Mouse (Mus musculus): ENCODE data around the gene Smyd4. TPM values are rescaled to one million over a fixed set of nuclear protein-coding genes. Genes with fewer than 3 reads are reported as not detected.
A peak's percentile ranks its signal among the peaks of the same experiment; 100 is the strongest.

The Smyd4 gene
- total and polyA plus RNA-seq, 3 experiments = 9.6 to 12.8 TPM; not detected in 1

DNA sequence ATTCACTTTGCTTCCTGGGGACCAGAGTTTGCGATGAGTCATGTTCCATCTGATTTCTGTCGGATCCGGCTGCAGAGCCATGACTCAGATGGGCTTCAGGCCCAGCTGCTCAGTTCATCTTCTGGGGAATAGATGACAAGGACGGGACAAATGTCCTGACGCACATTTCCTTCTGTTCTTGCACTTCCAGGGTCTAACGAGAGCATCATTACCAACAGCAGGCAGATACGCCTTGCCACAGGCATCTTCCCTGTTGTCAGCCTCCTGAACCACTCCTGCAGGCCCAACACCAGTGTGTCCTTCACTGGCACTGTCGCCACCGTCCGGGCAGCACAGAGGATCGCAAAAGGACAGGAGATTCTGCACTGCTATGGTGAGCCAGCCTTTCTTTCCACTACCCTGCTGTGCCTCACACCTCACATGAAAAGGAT lies 51.2 kb downstream of the Smyd4 start:
- no peaks in the 10 kb centered on the region for H3K9me3 ChIP-seq (replicated peaks; ENCODE audit: insufficient read depth, low read length)
- H3K79me2 ChIP-seq (ENCODE audit: control insufficient read depth, insufficient read depth, low read length, poor library complexity) = no peaks in the 10 kb centered on the region
- peak; percentile 26 for DNase-seq (ENCODE audit: low read depth, low spot score)
- no peak overlapping the region for H3K27ac ChIP-seq (ENCODE audit: control insufficient read depth, low read depth, low read length)
- H3K4me3 ChIP-seq (ENCODE audit: control insufficient read depth in 1 of 2, insufficient read depth in 1 of 2, low read depth in 2 of 2, low read length in 2 of 2) = no peak overlapping the region
- H3K36me3 ChIP-seq (ENCODE audit: control insufficient read depth in 1 of 2, insufficient read depth in 2 of 2, low read length in 2 of 2) = no peaks in the 10 kb centered on the region
- H3K9ac ChIP-seq (ENCODE audit: control insufficient read depth, low read depth, low read length, poor library complexity, severe bottlenecking) = no peak overlapping the region
- TF ChIP-seq UBTF (IDR thresholded peaks at IDR 0.05; ENCODE audit: borderline replicate concordance, insufficient read depth, low read depth, low read length) (no peak), POLR2AphosphoS5 (IDR thresholded peaks at IDR 0.05; ENCODE audit: borderline replicate concordance, low read depth, low read length) (no peak), HCFC1 (IDR thresholded peaks at IDR 0.05; ENCODE audit: low read depth, low read length) (no peak), MYC (IDR thresholded peaks at IDR 0.05; ENCODE audit: low read depth, low read length) (no peak), CTCF (IDR thresholded peaks at IDR 0.05 in 2 of 3, conservative IDR thresholded peaks at IDR 0.05 in 1 of 3; ENCODE audit: control insufficient read depth in 1 of 3, insufficient read depth in 1 of 3, low read depth in 2 of 3, low read length in 3 of 3, poor library complexity in 1 of 3, severe bottlenecking in 1 of 3) (no peak), POLR2A (IDR thresholded peaks at IDR 0.05; ENCODE audit: control insufficient read depth in 1 of 2, insufficient read depth in 1 of 2, low read depth in 1 of 2, low read length in 2 of 2, poor library complexity in 1 of 2) (no peak), MAFK (IDR thresholded peaks at IDR 0.05; ENCODE audit: borderline replicate concordance, low read depth, low read length) (no peak), USF1 (IDR thresholded peaks at IDR 0.05; ENCODE audit: low read depth, low read length) (no peak), GABPA (IDR thresholded peaks at IDR 0.05; ENCODE audit: low read depth, low read length) (no peak), SMC3 (IDR thresholded peaks at IDR 0.05; ENCODE audit: low read depth, low read length) (no peak), RAD21 (IDR thresholded peaks at IDR 0.05; ENCODE audit: low read depth, low read length) (no peak), MYB (IDR thresholded peaks at IDR 0.05; ENCODE audit: low read depth, low read length) (no peak), EP300 (IDR thresholded peaks at IDR 0.05; ENCODE audit: low read depth in 1 of 2, low read length in 2 of 2) (no peak), SIN3A (IDR thresholded peaks at IDR 0.05; ENCODE audit: low read length) (no peak), MAZ (IDR thresholded peaks at IDR 0.05; ENCODE audit: low read depth, low read length) (no peak), BHLHE40 (IDR thresholded peaks at IDR 0.05; ENCODE audit: borderline replicate concordance, low read depth, low read length) (no peak), TBP (IDR thresholded peaks at IDR 0.05; ENCODE audit: low read depth, low read length) (no peak), JUND (IDR thresholded peaks at IDR 0.05; ENCODE audit: low read depth, low read length) (no peak), ETS1 (IDR thresholded peaks at IDR 0.05; ENCODE audit: low read depth, low read length) (no peak), NELFE (IDR thresholded peaks at IDR 0.05; ENCODE audit: low read depth, low read length) (no peak)
- H3K4me1 ChIP-seq (ENCODE audit: control insufficient read depth in 1 of 2, insufficient read depth in 2 of 2, low read length in 2 of 2) = no peaks in the 10 kb centered on the region
- no peaks in the 10 kb centered on the region for H3K27me3 ChIP-seq (ENCODE audit: control insufficient read depth in 1 of 2, insufficient read depth in 2 of 2, low read length in 2 of 2)

DNA sequence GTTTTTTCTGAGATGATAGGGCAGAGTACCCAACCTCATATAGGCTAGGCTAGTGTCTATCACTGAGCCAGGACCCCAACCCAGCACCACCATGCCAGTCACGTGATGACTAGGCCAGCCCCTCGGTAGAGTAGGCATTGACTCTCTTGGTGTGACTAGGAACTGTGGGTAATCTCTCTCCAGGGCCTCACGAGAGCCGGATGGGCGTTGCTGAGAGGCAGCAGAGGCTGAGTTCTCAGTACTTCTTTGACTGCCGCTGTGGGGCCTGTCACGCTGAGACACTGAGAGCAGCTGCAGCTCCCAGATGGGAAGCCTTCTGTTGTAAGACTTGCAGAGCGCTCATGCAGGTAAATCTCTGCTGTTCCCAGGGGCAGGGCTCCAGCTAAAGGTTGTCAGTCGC lies 51.9 kb downstream of the Smyd4 start:
- H3K79me2 ChIP-seq (ENCODE audit: control insufficient read depth, insufficient read depth, low read length, poor library complexity) = no peaks in the 10 kb centered on the region
- no peak overlapping the region for H3K27ac ChIP-seq (ENCODE audit: control insufficient read depth, low read depth, low read length)
- no peaks in the 10 kb centered on the region for H3K9me3 ChIP-seq (replicated peaks; ENCODE audit: insufficient read depth, low read length)
- no peaks in the 10 kb centered on the region for H3K4me1 ChIP-seq (ENCODE audit: control insufficient read depth in 1 of 2, insufficient read depth in 2 of 2, low read length in 2 of 2)
- DNase-seq (ENCODE audit: low read depth, low spot score) = no peak
- no peaks in the 10 kb centered on the region for H3K36me3 ChIP-seq (ENCODE audit: control insufficient read depth in 1 of 2, insufficient read depth in 2 of 2, low read length in 2 of 2)
- no peak overlapping the region for H3K9ac ChIP-seq (ENCODE audit: control insufficient read depth, low read depth, low read length, poor library complexity, severe bottlenecking)
- no peaks in the 10 kb centered on the region for H3K27me3 ChIP-seq (ENCODE audit: control insufficient read depth in 1 of 2, insufficient read depth in 2 of 2, low read length in 2 of 2)
- no peak for TF ChIP-seq EP300 (IDR thresholded peaks at IDR 0.05; ENCODE audit: low read depth in 1 of 2, low read length in 2 of 2)
- no peak for TF ChIP-seq KAT2A (conservative IDR thresholded peaks at IDR 0.05; ENCODE audit: low read depth, low read length)
- TF ChIP-seq HCFC1 (IDR thresholded peaks at IDR 0.05; ENCODE audit: low read depth, low read length) = no peak
- TF ChIP-seq RAD21 (IDR thresholded peaks at IDR 0.05; ENCODE audit: low read depth, low read length) = no peak
- TF ChIP-seq MYB (IDR thresholded peaks at IDR 0.05; ENCODE audit: low read depth, low read length) = no peak
- TF ChIP-seq MYC (IDR thresholded peaks at IDR 0.05; ENCODE audit: low read depth, low read length) = no peak
- no peak for TF ChIP-seq BHLHE40 (IDR thresholded peaks at IDR 0.05; ENCODE audit: borderline replicate concordance, low read depth, low read length)
- TF ChIP-seq CHD2 (IDR thresholded peaks at IDR 0.05; ENCODE audit: low read length) = no peak
- TF ChIP-seq MEF2A (IDR thresholded peaks at IDR 0.05; ENCODE audit: extremely low read depth, insufficient replicate concordance, low read depth, low read length, poor library complexity, severe bottlenecking) = no peak
- TF ChIP-seq GABPA (IDR thresholded peaks at IDR 0.05; ENCODE audit: low read depth, low read length) = no peak
- TF ChIP-seq JUND (IDR thresholded peaks at IDR 0.05; ENCODE audit: low read depth, low read length) = no peak
- no peak for TF ChIP-seq GATA1 (IDR thresholded peaks at IDR 0.05; ENCODE audit: low read depth, low read length)
- TF ChIP-seq TCF12 (IDR thresholded peaks at IDR 0.05; ENCODE audit: low read depth, low read length) = no peak
- no peak overlapping the region for H3K4me3 ChIP-seq (ENCODE audit: control insufficient read depth in 1 of 2, insufficient read depth in 1 of 2, low read depth in 2 of 2, low read length in 2 of 2)
